Mouse (Mus musculus) heart, embryonic 10.5 days (tissue): ENCODE data around the gene Skiv2l. TPM values are rescaled to one million over a fixed set of nuclear protein-coding genes. Genes with fewer than 3 reads are reported as not detected.
"Not testable (repeated sequence)": the region's sequence is repeated elsewhere in the genome, so short reads cannot be mapped to it uniquely, and the experiment has no call there.

Source experiments
- DNase-seq: peaks from one replicate; pipeline ENCODE4 v3.0.0-alpha.2; 2017; ENCODE audit warnings: low spot score
- H3K27ac ChIP-seq: fragments of 300-500 bp; sonication (generic); 2 replicates; pipeline ENCODE4 v1.5.1; 2016; ENCODE audit warnings: mild to moderate bottlenecking
- H3K27me3 ChIP-seq: fragments of 300-500 bp; sonication (generic); 2 replicates; pipeline ENCODE4 v1.6.1; 2016; ENCODE audit warnings: mild to moderate bottlenecking; ENCODE audit not compliant: poor library complexity, insufficient read depth, severe bottlenecking
- H3K36me3 ChIP-seq: fragments of 300-500 bp; sonication (generic); 2 replicates; pipeline ENCODE4 v1.6.1; 2016; ENCODE audit warnings: mild to moderate bottlenecking, moderate library complexity
- H3K4me1 ChIP-seq: fragments of 300-500 bp; sonication (generic); 2 replicates; pipeline ENCODE4 v1.6.1; 2016; ENCODE audit warnings: mild to moderate bottlenecking
- H3K4me3 ChIP-seq: fragments of 300-500 bp; sonication (generic); 2 replicates; pipeline ENCODE4 v1.5.1; 2016; ENCODE audit warnings: mild to moderate bottlenecking, moderate library complexity
- H3K9me3 ChIP-seq: fragments of 300-500 bp; sonication (generic); 2 replicates; pipeline ENCODE4 v1.6.1; 2016; ENCODE audit warnings: mild to moderate bottlenecking, moderate library complexity
- WGBS: fragments of 180-500 bp; shearing (Covaris S2); methylation state at CpG from one replicate; pipeline ENCODE4 v1.1.7; 2016; 5-methylcytosine and 5-hydroxymethylcytosine counted together
- microRNA-seq: library from miRNA; unstranded; fragments of <30 nt; microRNA quantifications from one replicate; pipeline ENCODE4, GENCODE M21; 2017
- polyA plus RNA-seq: library from polyadenylated mRNA; unstranded; fragments of >200 nt; fragmentation: Nextera tagmentation; extraction: Ambion mirVana; gene quantifications from 2 replicates; pipeline ENCODE4 v1.2.1, GENCODE M21; 2016

Gene Skiv2l
- polyA plus RNA-seq, 1 experiment from 2014 or later: 39.9 TPM

DNA sequence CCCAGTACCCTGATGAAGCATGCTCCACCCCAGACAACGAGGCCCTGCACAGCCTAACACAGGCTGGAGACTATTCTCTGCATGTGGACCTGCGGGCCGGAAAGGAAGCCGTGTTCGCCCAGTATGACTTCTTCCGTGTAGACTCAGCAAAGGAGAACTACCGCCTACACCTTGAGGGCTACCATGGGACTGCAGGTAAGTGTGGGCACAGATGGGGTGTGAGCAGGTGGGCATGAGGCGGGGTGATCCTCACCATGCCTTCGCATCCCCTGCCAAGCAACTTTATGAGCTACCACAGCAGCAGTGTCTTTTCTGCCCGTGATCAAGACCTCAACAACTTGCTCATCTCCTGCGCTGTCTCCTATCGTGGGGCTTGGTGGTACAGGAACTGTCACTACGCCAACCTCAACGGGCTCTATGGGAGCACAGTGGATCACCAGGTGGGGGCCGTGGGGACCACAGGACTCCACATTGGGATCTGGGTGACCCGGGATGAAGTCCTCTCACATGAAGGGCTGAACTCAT, 49.2 kb downstream of the Skiv2l start:
- not testable (repeated sequence) for H3K4me1 ChIP-seq, H3K27me3 ChIP-seq, H3K4me3 ChIP-seq, H3K9me3 ChIP-seq, H3K36me3 ChIP-seq, H3K27ac ChIP-seq
- whole genome bisulfite sequencing: 87% methylated on average over 16 of the region's 16 CpGs
- peak; percentile 73 for DNase-seq

DNA sequence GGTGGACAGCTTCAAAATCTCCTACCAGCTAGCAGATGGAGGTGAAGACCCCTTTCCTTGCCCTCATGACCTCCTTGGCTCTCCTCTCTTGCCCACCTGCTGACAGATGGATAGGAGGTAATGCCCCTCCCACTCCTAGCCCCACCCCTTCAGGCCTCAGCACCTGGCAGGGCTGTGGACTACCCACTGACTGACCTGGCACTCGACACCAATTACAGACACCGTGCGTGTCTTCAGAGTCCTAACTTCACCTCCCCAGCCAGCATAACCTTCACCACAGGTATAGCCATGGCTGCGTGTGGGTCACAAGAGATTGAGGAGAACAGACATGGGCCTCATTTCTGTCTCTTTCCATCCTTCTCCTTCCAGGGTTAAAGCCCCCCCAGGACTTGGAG, 50.5 kb downstream of the Skiv2l start:
- DNase-seq: peak; percentile 38
- WGBS: 82% methylated on average over 4 of the region's 4 CpGs
- Histone ChIP-seq H3K27ac (no peak overlapping the region), H3K4me1 (no peaks in the 10 kb centered on the region), H3K4me3 (no peak overlapping the region), H3K9me3 (no peaks in the 10 kb centered on the region), H3K36me3 (no peaks in the 10 kb centered on the region), H3K27me3 (no peaks in the 10 kb centered on the region)

DNA sequence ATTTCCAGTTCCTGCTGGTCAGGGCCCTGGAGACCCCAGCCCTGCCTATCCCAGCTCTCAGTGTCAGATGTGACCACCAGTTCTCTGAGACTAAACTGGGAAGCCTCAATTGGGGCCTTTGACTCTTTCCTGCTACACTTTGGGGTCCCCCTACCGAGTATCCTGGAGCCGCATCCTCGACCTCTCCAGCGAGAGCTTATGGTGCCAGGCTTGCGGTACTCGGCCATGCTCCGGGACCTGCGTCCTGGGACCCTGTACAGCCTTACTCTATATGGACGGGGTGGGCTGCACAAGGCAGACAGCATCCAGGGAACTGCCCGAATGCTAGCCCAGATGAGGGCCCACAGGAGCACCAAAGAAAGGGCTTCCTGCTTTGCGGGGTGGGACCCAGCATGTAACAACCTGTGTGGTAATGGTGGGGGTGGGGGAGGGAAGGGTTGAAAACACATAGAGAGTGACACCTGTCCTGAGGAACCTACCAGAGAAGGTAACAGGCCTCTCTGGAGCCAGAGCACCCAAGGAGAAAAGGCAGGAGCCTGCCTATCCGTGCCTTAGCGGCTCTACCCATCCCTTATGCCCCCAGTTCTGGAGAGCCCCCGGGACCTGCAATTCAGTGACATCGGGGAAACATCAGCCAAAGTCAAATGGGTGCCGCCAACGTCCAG, 51.0 kb downstream of the Skiv2l start:
- H3K9me3 ChIP-seq: no peaks in the 10 kb centered on the region
- DNase-seq: peak; percentile 50
- no peaks in the 10 kb centered on the region for H3K4me1 ChIP-seq
- no peaks in the 10 kb centered on the region for H3K27me3 ChIP-seq
- no peaks in the 10 kb centered on the region for H3K36me3 ChIP-seq
- H3K27ac ChIP-seq: no peak overlapping the region
- no peak overlapping the region for H3K4me3 ChIP-seq
- 84% methylated on average over 14 of the region's 17 CpGs for WGBS

DNA sequence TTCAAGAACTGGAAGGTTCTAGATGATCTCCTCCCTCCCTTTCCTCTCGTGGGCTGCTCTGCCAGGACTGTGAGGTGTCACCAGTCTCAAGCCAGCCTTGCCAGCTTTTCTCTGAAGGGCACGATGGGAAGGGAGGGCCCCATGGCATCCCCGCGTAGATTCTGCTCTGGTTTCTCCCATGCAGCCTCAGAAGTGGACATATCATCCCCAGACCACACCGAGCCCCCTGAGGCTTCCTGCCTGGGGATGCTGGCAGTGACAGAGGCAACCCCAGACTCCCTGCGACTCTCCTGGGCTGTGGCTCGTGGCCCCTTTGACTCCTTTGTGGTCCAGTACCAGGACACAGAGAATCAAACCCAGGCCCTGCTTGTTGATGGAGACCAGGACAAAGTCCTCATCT, 51.9 kb downstream of the Skiv2l start:
- not testable (repeated sequence) for H3K27ac ChIP-seq, H3K4me1 ChIP-seq, H3K27me3 ChIP-seq, H3K9me3 ChIP-seq, H3K4me3 ChIP-seq, H3K36me3 ChIP-seq
- peak; percentile 71 for DNase-seq
- 80% methylated on average over 7 of the region's 7 CpGs for WGBS

DNA sequence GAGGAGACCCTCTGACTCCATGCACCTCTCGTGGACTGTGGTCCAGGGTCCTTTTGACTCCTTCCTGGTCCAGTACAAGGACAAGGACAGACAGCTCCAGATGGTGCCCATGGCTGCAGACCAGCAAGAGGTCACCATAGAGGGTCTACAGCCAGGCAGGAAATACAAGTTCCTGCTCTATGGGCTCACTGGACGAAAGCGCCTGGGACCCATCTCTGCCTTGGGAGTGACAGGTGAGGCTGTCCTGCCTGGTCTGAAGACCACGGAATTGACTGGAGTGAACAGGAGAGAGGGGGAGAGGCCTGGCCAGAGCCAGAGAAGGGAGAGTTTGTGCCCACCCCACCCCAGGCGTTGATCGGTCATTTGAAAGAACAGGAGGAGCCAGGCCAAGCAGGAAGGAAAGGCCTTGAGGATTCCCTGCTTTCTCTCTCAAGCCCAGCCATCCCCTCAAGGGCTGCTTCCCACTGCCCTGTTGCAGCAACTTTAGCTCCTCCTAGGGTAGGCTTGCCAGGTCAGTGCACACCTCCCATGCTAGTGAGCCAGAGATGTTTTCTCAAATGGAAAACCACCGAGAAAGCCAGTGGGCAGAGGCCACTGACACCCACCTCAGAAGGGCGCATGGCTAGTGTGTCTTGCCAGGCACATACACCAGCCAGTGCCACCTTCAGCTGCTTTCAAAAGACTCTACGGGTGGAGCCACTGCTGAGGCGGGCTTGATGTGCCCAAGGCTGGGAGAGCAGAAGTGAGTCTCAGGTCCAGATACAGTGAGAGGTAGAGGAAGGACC, 52.6 kb downstream of the Skiv2l start:
- not testable (repeated sequence) for H3K4me1 ChIP-seq, H3K27ac ChIP-seq, H3K4me3 ChIP-seq, H3K9me3 ChIP-seq, H3K36me3 ChIP-seq, H3K27me3 ChIP-seq
- peak; percentile 48 for DNase-seq
- 78% methylated on average over 10 of the region's 10 CpGs for WGBS

DNA sequence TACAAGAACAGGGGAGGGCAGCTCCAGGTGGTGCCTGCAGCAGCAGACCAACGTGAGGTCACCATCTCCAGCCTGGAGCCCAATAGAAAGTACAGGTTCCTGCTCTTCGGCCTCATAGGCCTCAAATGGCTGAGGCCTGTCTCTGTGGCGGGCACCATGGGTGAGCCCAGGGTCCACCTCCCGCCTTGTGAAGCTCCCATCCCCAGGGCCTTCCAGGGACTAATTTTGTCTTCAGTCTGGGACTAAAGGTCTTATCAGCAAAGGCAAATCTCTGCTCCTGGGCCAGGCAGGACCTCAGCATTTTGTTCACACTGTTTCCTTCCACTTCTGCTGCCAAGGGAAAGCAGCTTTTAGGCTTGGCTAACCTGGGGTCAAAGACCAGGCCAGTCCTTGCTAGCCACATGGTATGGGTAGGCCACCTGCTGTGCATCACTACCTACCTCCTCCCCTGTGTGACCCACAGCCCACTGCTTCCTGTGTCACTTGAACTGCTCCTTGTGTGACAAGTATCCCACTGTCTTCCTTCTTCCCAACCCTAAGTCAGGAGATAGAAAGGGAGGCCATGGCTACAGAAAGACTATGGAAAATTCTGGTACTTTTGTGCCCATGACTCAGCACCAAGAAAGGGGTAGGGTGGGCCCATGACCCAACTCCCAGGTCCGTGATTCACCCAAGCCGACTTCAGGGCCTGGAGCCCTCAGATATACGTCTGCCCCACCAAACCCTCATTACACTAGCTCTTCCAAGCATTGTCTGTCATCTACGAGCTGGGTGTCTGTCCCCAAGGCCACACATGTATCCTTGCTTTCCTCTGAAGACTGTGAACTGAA, 53.5 kb downstream of the Skiv2l start:
- no peak overlapping the region for H3K4me3 ChIP-seq
- H3K27me3 ChIP-seq: no peaks in the 10 kb centered on the region
- H3K9me3 ChIP-seq: no peaks in the 10 kb centered on the region
- no peaks in the 10 kb centered on the region for H3K4me1 ChIP-seq
- DNase-seq: peak; percentile 62
- no peak overlapping the region for H3K27ac ChIP-seq
- H3K36me3 ChIP-seq: no peaks in the 10 kb centered on the region
- whole genome bisulfite sequencing: 74% methylated on average over 8 of the region's 8 CpGs

DNA sequence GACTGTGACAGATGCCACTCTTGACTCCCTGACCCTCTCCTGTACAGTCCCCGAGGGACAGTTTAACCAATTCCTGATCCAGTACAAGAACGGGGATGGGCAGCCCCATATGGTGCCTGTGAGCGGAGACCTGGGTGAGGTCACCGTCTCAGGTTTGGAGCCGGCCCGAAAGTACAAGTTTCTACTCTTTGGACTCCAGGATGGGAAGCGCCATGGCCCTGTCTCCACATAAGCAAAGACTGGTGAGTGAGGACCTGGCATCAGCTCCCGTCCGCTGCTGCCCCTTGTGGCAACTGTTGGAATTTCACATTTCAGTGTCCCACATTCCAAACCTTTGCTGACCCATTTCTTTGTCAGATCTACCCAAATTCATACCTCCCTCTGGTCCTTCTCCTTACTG, 54.4 kb downstream of the Skiv2l start:
- no peaks in the 10 kb centered on the region for H3K4me1 ChIP-seq
- WGBS: 60% methylated on average over 9 of the region's 9 CpGs
- H3K4me3 ChIP-seq: no peak overlapping the region
- H3K27ac ChIP-seq: no peak overlapping the region
- no peaks in the 10 kb centered on the region for H3K27me3 ChIP-seq
- peak; percentile 59 for DNase-seq
- no peaks in the 10 kb centered on the region for H3K9me3 ChIP-seq
- H3K36me3 ChIP-seq: no peaks in the 10 kb centered on the region

DNA sequence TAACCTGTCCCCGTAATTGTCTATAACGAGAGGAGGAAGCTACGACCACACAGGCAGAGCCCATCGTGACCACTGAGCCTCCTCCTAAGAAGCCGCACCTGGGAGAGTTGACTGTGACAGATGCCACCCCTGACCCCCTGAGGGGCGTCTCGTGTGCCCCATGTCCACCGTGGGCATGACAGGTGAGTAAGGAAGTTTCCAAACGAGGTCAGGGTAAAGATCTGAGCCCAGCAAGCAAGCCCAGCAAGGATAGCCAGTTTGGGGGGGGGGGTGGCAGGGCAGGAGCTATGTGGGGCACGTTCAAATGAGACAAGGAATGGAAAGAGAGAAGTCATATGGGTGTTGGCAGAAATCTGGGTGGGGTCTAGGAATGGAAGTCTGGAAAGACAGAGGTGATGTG, 55.0 kb downstream of the Skiv2l start:
- no peaks in the 10 kb centered on the region for H3K36me3 ChIP-seq
- H3K4me1 ChIP-seq: no peaks in the 10 kb centered on the region
- no peaks in the 10 kb centered on the region for H3K9me3 ChIP-seq
- H3K27me3 ChIP-seq: no peaks in the 10 kb centered on the region
- no peak overlapping the region for H3K4me3 ChIP-seq
- WGBS: 85% methylated on average over 10 of the region's 10 CpGs
- no peak for DNase-seq
- no peak overlapping the region for H3K27ac ChIP-seq

Small RNAs within 50 kb of the gene (microRNA-seq; reads per million reads assigned to microRNA genes)
- gene Mir6970 (1.3 reads per million), gene Mir6971 (not detected), gene Mir6972 (not detected)

Other genes starting within 250 kb of the Skiv2l start
- 139 and 157 TPM in 2 replicates for gene Rnf5, start 246.5 kb downstream of the Skiv2l start, polyA plus RNA-seq
- 44.8 and 57.8 TPM in 2 replicates for gene Agpat1, start 245.9 kb downstream of the Skiv2l start, polyA plus RNA-seq
- gene Egfl8, start 234.2 kb downstream of the Skiv2l start, polyA plus RNA-seq: 0.49 and 1.7 TPM in 2 replicates
- gene Ppt2, start 221.7 kb downstream of the Skiv2l start, polyA plus RNA-seq: 24.3 and 27.5 TPM in 2 replicates
- 0.11 TPM in 1 of 2 replicates, not detected in the other for gene Prrt1, start 220.7 kb downstream of the Skiv2l start, polyA plus RNA-seq
- gene Fkbpl, start 205.4 kb downstream of the Skiv2l start, polyA plus RNA-seq: 12.6 TPM in 2 replicates
- gene Atf6b, start 203.1 kb downstream of the Skiv2l start, polyA plus RNA-seq: 74.0 and 76.8 TPM in 2 replicates
- gene Tnxb, start 179.7 kb downstream of the Skiv2l start, polyA plus RNA-seq: 0.04 and 0.07 TPM in 2 replicates
- gene C4b, start 106.3 kb downstream of the Skiv2l start, polyA plus RNA-seq: not detected in 2 replicates
- gene Cyp21a1, start 45.6 kb downstream of the Skiv2l start, polyA plus RNA-seq: not detected in 2 replicates
- gene Stk19, start 13.3 kb downstream of the Skiv2l start, polyA plus RNA-seq: 22.3 and 22.8 TPM in 2 replicates
- gene Dxo, start 13.2 kb downstream of the Skiv2l start, polyA plus RNA-seq: 48.1 and 62.2 TPM in 2 replicates
- 89.6 and 104 TPM in 2 replicates for gene Nelfe, start 181 bp upstream of the Skiv2l start, polyA plus RNA-seq
- gene Cfb, start 12.3 kb upstream of the Skiv2l start, polyA plus RNA-seq: 1.3 and 11.4 TPM in 2 replicates
- gene Zbtb12, start 29.3 kb upstream of the Skiv2l start, polyA plus RNA-seq: 2.2 and 4.1 TPM in 2 replicates
- not detected in 2 replicates for gene Gm20547, start 31.8 kb upstream of the Skiv2l start, polyA plus RNA-seq
- gene C2, start 48.1 kb upstream of the Skiv2l start, polyA plus RNA-seq: 0.67 and 1.6 TPM in 2 replicates
- 46.3 and 66.0 TPM in 2 replicates for gene Ehmt2, start 48.3 kb upstream of the Skiv2l start, polyA plus RNA-seq
- gene Slc44a4, start 64.3 kb upstream of the Skiv2l start, polyA plus RNA-seq: 0.10 and 0.41 TPM in 2 replicates
- gene Neu1, start 81.0 kb upstream of the Skiv2l start, polyA plus RNA-seq: 21.3 and 25.5 TPM in 2 replicates
- 0.20 TPM in 1 of 2 replicates, not detected in the other for gene Hspa1b, start 109.0 kb upstream of the Skiv2l start, polyA plus RNA-seq
- gene Gm20481, start 119.7 kb upstream of the Skiv2l start, polyA plus RNA-seq: 0.52 TPM in 1 of 2 replicates, not detected in the other
- 1.8 and 2.4 TPM in 2 replicates for gene Hspa1a, start 121.9 kb upstream of the Skiv2l start, polyA plus RNA-seq
- gene Hspa1l, start 122.5 kb upstream of the Skiv2l start, polyA plus RNA-seq: 1.6 and 1.7 TPM in 2 replicates
- 197 and 247 TPM in 2 replicates for gene Lsm2, start 131.7 kb upstream of the Skiv2l start, polyA plus RNA-seq
- gene Vars, start 150.8 kb upstream of the Skiv2l start, polyA plus RNA-seq: 112 and 166 TPM in 2 replicates
- gene Vwa7, start 166.4 kb upstream of the Skiv2l start, polyA plus RNA-seq: 0.26 and 0.34 TPM in 2 replicates
- 3.3 and 4.0 TPM in 2 replicates for gene Sapcd1, start 177.8 kb upstream of the Skiv2l start, polyA plus RNA-seq
- gene Msh5, start 196.5 kb upstream of the Skiv2l start, polyA plus RNA-seq: 3.9 and 5.4 TPM in 2 replicates
- gene Clic1, start 199.8 kb upstream of the Skiv2l start, polyA plus RNA-seq: 374 and 380 TPM in 2 replicates
- 192 and 290 TPM in 2 replicates for gene Ddah2, start 208.8 kb upstream of the Skiv2l start, polyA plus RNA-seq
- gene Ly6g6c, start 215.2 kb upstream of the Skiv2l start, polyA plus RNA-seq: not detected in 2 replicates
- gene Mpig6b, start 216.0 kb upstream of the Skiv2l start, polyA plus RNA-seq: 0.63 and 1.0 TPM in 2 replicates
- gene Ly6g6e, start 226.7 kb upstream of the Skiv2l start, polyA plus RNA-seq: 0.18 and 0.39 TPM in 2 replicates
- gene Ly6g6d, start 227.9 kb upstream of the Skiv2l start, polyA plus RNA-seq: 2.5 and 2.6 TPM in 2 replicates
- gene Ly6g6f, start 235.4 kb upstream of the Skiv2l start, polyA plus RNA-seq: 0.91 and 1.0 TPM in 2 replicates
- gene Abhd16a, start 239.1 kb upstream of the Skiv2l start, polyA plus RNA-seq: 66.7 and 69.8 TPM in 2 replicates